Comparison of ENCODE assay signal across 8 mouse cellular contexts in genomic region chr8:126665581-126666241, GRCm38 (mm10).
A peak's percentile ranks its signal among the peaks of the same experiment; 100 is the strongest.
DNase-seq lines count a peak whose midpoint lies in the region; ATAC-seq lines count a peak whose summit lies in the region.

No protein-coding gene starts in this region.

- H3K9ac ChIP-seq in heart, embryonic 13.5 days = peak overlapping the region; percentile 73
- peak overlapping the region; percentile 50 for H3K9ac ChIP-seq in kidney, embryonic 16.5 days (replicated peaks; ENCODE audit: low read length)
- no peak overlapping the region for H3K9ac ChIP-seq in limb, embryonic 15.5 days
- peak overlapping the region; percentile 15; the same call in 1 of the 2 replicates for H3K9ac ChIP-seq in midbrain, embryonic 15.5 days

- WGBS in heart, embryonic 13.5 days = 31% methylated on average over 18 of the region's 18 CpGs
- WGBS in kidney, embryonic 16.5 days = 21% methylated on average over 18 of the region's 18 CpGs
- 6% methylated on average over 18 of the region's 18 CpGs for WGBS in limb, embryonic 15.5 days
- 5% methylated on average over 18 of the region's 18 CpGs for WGBS in midbrain, embryonic 15.5 days

- peak overlapping the region; percentile 54 for H3K4me2 ChIP-seq in heart, embryonic 13.5 days
- H3K4me2 ChIP-seq in kidney, embryonic 16.5 days (replicated peaks; ENCODE audit: low read depth, low read length) = peak overlapping the region; percentile 40
- peak overlapping the region; percentile 45 for H3K4me2 ChIP-seq in limb, embryonic 15.5 days
- H3K4me2 ChIP-seq in midbrain, embryonic 15.5 days = peak overlapping the region; percentile 32

- no peaks in the 10 kb centered on the region for H3K27me3 ChIP-seq in heart, embryonic 13.5 days (replicated peaks)
- H3K27me3 ChIP-seq in kidney, embryonic 16.5 days (ENCODE audit: insufficient read depth, low read length) = no peaks in the 10 kb centered on the region
- H3K27me3 ChIP-seq in limb, embryonic 15.5 days = no peaks in the 10 kb centered on the region
- H3K27me3 ChIP-seq in midbrain, embryonic 15.5 days (replicated peaks) = no peaks in the 10 kb centered on the region

- peak overlapping the region; percentile 99 for H3K27ac ChIP-seq in heart, embryonic 13.5 days (replicated peaks)
- H3K27ac ChIP-seq in kidney, embryonic 16.5 days (ENCODE audit: low read length) = peak overlapping the region; percentile 99
- peak overlapping the region; percentile 99 for H3K27ac ChIP-seq in limb, embryonic 15.5 days
- peak overlapping the region; percentile 95 for H3K27ac ChIP-seq in midbrain, embryonic 15.5 days

- H3K4me3 ChIP-seq in heart, embryonic 13.5 days = peak overlapping the region; percentile 14; the same call in 1 of the 2 replicates
- no peak overlapping the region for H3K4me3 ChIP-seq in kidney, embryonic 16.5 days (ENCODE audit: low read length)
- H3K4me3 ChIP-seq in limb, embryonic 15.5 days = peak overlapping the region; percentile 18
- no peak overlapping the region for H3K4me3 ChIP-seq in midbrain, embryonic 15.5 days

- peak; percentile 14; the same call in 1 of the 2 replicates for ATAC-seq in heart, embryonic 13.5 days (ENCODE audit: extremely low read depth, insufficient number of reproducible peaks, low FRiP score, low TSS enrichment)
- no peak for ATAC-seq in kidney, embryonic 16.5 days (ENCODE audit: low FRiP score, low TSS enrichment)
- no peak for ATAC-seq in limb, embryonic 15.5 days (ENCODE audit: insufficient number of reproducible peaks, low FRiP score, low TSS enrichment, low read depth)
- no peak for ATAC-seq in midbrain, embryonic 15.5 days (replicated peaks)

- H3K36me3 ChIP-seq in heart, embryonic 13.5 days = no peaks in the 10 kb centered on the region
- H3K36me3 ChIP-seq in kidney, embryonic 16.5 days (ENCODE audit: insufficient read depth, low read length) = no peaks in the 10 kb centered on the region
- H3K36me3 ChIP-seq in limb, embryonic 15.5 days = no peaks in the 10 kb centered on the region
- no peaks in the 10 kb centered on the region for H3K36me3 ChIP-seq in midbrain, embryonic 15.5 days (replicated peaks)

- DNase-seq in 3134 (ENCODE audit: extremely low read depth, insufficient read length, low spot score) = peak; percentile 77
- DNase-seq in adrenal gland, postnatal 25 days = peak; percentile 62
- peak; percentile 92 for DNase-seq in fibroblast of lung, adult 2 months (ENCODE audit: low read depth)
- peak; percentile 51 for DNase-seq in testis, postnatal 14 days (ENCODE audit: low spot score)

- H3K4me1 ChIP-seq in heart, embryonic 13.5 days = peaks cover 87% of the 10 kb centered on the region
- peaks cover 86% of the 10 kb centered on the region for H3K4me1 ChIP-seq in kidney, embryonic 16.5 days (ENCODE audit: insufficient read depth, low read length)
- H3K4me1 ChIP-seq in limb, embryonic 15.5 days = peaks cover 86% of the 10 kb centered on the region
- H3K4me1 ChIP-seq in midbrain, embryonic 15.5 days = peaks cover 80% of the 10 kb centered on the region

- no peaks in the 10 kb centered on the region for H3K9me3 ChIP-seq in heart, embryonic 13.5 days
- no peaks in the 10 kb centered on the region for H3K9me3 ChIP-seq in kidney, embryonic 16.5 days (ENCODE audit: low read length)
- H3K9me3 ChIP-seq in limb, embryonic 15.5 days = no peaks in the 10 kb centered on the region
- no peaks in the 10 kb centered on the region for H3K9me3 ChIP-seq in midbrain, embryonic 15.5 days

Comparison
In these comparisons a context has a peak if more than half of its experiments do, and no peak if none do; other contexts are left out.
1. H3K4me3 ChIP-seq: peak in heart, embryonic 13.5 days (single experiment) and limb, embryonic 15.5 days (single experiment); none in kidney, embryonic 16.5 days (single experiment) and midbrain, embryonic 15.5 days (single experiment).
2. Peak in every context shown above with its lines, with median percentiles within 50 percentile points of each other: DNase-seq, H3K27ac ChIP-seq and H3K4me2 ChIP-seq.